Mouse (Mus musculus): Measurements from ENCODE around the gene Shisa8.

The Shisa8 gene

GRCm38 (mm10) chr15:82206365-82207104 is 6.1 kb downstream of the Shisa8 start:
- intact Hi-C loops (cut with DNase I): no loop called here

GRCm38 (mm10) chr15:82204680-82205371 is 7.8 kb downstream of the Shisa8 start:
- intact Hi-C loops (cut with DNase I): no loop called here

- intact Hi-C loops (cut with DNase I): no loop called here
Measured at GRCm38 (mm10) chr15:82203611-82204351, 8.8 kb downstream of the Shisa8 start.

- intact Hi-C loops (cut with DNase I): no loop called here
Measured at GRCm38 (mm10) chr15:82203090-82203489, 9.5 kb downstream of the Shisa8 start.

- intact Hi-C loops (cut with DNase I): no loop called here
Measured at GRCm38 (mm10) chr15:82202086-82202485, 10.5 kb downstream of the Shisa8 start.

GRCm38 (mm10) chr15:82199546-82199945 is 13.1 kb downstream of the Shisa8 start:
- intact Hi-C loops (cut with DNase I): no loop called here

GRCm38 (mm10) chr15:82198342-82198741 is 14.3 kb downstream of the Shisa8 start:
- intact Hi-C loops (cut with DNase I): no loop called here

- intact Hi-C loops (cut with DNase I): no loop called here
Measured at GRCm38 (mm10) chr15:82197937-82198336, 14.7 kb downstream of the Shisa8 start.

- intact Hi-C loops (cut with DNase I): no loop called here
Measured at GRCm38 (mm10) chr15:82197246-82197750, 15.3 kb downstream of the Shisa8 start.

- intact Hi-C loops (cut with DNase I): no loop called here
Measured at GRCm38 (mm10) chr15:82196300-82196699, 16.3 kb downstream of the Shisa8 start.

- intact Hi-C loops (cut with DNase I): no loop called here
Measured at GRCm38 (mm10) chr15:82192617-82193016, 20.0 kb downstream of the Shisa8 start.

- intact Hi-C loops (cut with DNase I): no loop called here
Measured at GRCm38 (mm10) chr15:82188481-82189240, 24.0 kb downstream of the Shisa8 start.

- intact Hi-C loops (cut with DNase I): no loop called here
Measured at GRCm38 (mm10) chr15:82187924-82188323, 24.7 kb downstream of the Shisa8 start.

GRCm38 (mm10) chr15:82187401-82187800 is 25.2 kb downstream of the Shisa8 start:
- intact Hi-C loops (cut with DNase I): no loop called here

- intact Hi-C loops (cut with DNase I): no loop called here
Measured at GRCm38 (mm10) chr15:82186931-82187330, 25.7 kb downstream of the Shisa8 start.

- intact Hi-C loops (cut with DNase I): no loop called here
Measured at GRCm38 (mm10) chr15:82186131-82186530, 26.5 kb downstream of the Shisa8 start.

GRCm38 (mm10) chr15:82185062-82185783 is 27.4 kb downstream of the Shisa8 start:
- intact Hi-C loops (cut with DNase I): no loop called here

GRCm38 (mm10) chr15:82184656-82185055 is 28.0 kb downstream of the Shisa8 start:
- intact Hi-C loops (cut with DNase I): no loop called here

- intact Hi-C loops (cut with DNase I): no loop called here
Measured at GRCm38 (mm10) chr15:82184183-82184582, 28.4 kb downstream of the Shisa8 start.

- intact Hi-C loops (cut with DNase I): no loop called here
Measured at GRCm38 (mm10) chr15:82183596-82183995, 29.0 kb downstream of the Shisa8 start.
